Mouse (Mus musculus) Patski (cell line): ENCODE results near the gene Tmem258. TPM values are rescaled to one million over a fixed set of nuclear protein-coding genes. Genes with fewer than 3 reads are reported as not detected.

Experiments
- ATAC-seq: fragments of 100-300 bp; one replicate; pipeline ENCODE4 v1.8.0; 2021
- CTCF ChIA-PET: fragments of 350-600 bp; sonication (Branson Sonifier 250); formaldehyde crosslinking; loops from one replicate; lab custom pipeline; 2022; ENCODE audit warnings: inconsistent platforms; lab: Charles Lee
- POLR2A ChIA-PET: fragments of 350-600 bp; sonication (Branson Sonifier 250); formaldehyde crosslinking; loops from one replicate; lab custom pipeline; 2022; ENCODE audit warnings: antibody characterized with exemption, inconsistent platforms; lab: Charles Lee
- DNase-seq: peaks from one replicate; pipeline ENCODE4 v3.0.0-alpha.2; 2011; ENCODE audit warnings: low read depth, low spot score
- H3K27me3 ChIP-seq: fragments of 371-371 bp; one replicate; pipeline ENCODE4 v1.5.1; 2021
- CTCF ChIP-seq: fragments of 100-300 bp; IDR thresholded peaks from one replicate; pipeline ENCODE4 v1.5.1; 2021
- in situ Hi-C: fragments of 300-500 bp; cut with MboI; formaldehyde crosslinking; loops from 3 replicates; pipeline ENCODE4 v1.11.1; 2018; ENCODE audit warnings: low pct_unique_long_range_greater_than_20kb, mixed read lengths
- polyA plus RNA-seq: library from polyadenylated mRNA; unstranded; gene quantifications from one replicate; pipeline ENCODE4 v1.2.3, GENCODE M21; 2021

Gene Tmem258
- polyA plus RNA-seq, 1 experiment from 2014 or later: 211 TPM

DNA sequence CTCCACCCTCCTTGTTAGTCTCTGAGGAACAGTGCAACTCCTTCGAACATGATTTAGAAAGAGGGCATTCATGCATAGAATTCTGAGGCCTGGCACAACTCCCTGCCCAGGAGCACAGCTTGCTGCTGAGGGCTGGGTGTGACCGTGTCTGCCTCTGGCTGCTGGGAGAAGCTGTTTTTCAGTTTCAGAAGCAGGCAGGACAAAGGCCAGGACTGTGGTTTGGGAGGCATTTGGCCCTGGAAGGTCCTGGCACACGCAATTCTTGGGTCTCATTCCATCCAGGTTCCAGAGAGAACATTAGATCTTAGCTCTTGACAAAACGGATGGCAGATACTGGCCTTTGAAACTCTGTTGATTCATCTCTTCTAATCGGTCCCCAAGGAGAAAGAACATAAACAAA, 8.6 kb upstream of the Tmem258 start:
- ChIA-PET CTCF (interaction anchor here (0.9 to 6.4 kb wide), 6 partner anchors 11 to 195 kb away, joined by 3 to 46 read pairs (median 4); partner anchors contain the start of genes Best1, Fads1 and Rab3il1), POLR2A (interaction anchor here (0.6 to 1.4 kb wide), 5 partner anchors 12 to 152 kb away, joined by 3 to 4 read pairs (median 3); no protein-coding TSS in a partner anchor)
- H3K27me3 ChIP-seq: no peaks in the 10 kb centered on the region
- DNase-seq (peak; percentile 64), ATAC-seq (peak; percentile 81)
- in situ Hi-C loops: no loop called here
- no peak for TF ChIP-seq CTCF

DNA sequence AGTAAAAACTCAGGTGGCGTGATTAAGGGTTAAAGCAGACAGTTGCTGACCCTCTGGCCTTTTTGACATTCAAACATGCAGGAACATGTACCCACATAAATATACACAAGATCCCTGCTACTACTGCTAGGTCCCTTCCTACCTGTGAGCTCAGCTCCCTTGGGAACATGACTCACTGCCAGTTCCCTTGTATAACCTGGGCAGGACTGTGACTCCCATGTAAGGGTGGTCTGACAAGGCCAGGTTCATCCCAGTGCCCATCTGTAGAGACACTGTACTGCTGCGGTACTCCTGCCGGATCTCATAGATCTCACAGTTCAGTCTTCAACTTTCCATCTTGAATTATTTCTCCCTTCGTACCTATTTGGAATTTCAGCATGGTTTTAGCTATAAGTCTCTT, 6.7 kb upstream of the Tmem258 start:
- ATAC-seq (no peak), DNase-seq (no peak)
- H3K27me3 ChIP-seq: no peaks in the 10 kb centered on the region
- in situ Hi-C loops: no loop called here
- ChIA-PET CTCF (interaction anchor here (1.3 to 6.4 kb wide), 6 partner anchors 13 to 197 kb away, joined by 3 to 46 read pairs (median 18); partner anchors contain the start of genes Best1, Fads1 and Rab3il1), POLR2A (interaction anchor here (1.2 to 1.5 kb wide), 2 partner anchors 138 to 162 kb away, joined by 3 to 4 read pairs; no protein-coding TSS in a partner anchor)
- no peak for TF ChIP-seq CTCF

DNA sequence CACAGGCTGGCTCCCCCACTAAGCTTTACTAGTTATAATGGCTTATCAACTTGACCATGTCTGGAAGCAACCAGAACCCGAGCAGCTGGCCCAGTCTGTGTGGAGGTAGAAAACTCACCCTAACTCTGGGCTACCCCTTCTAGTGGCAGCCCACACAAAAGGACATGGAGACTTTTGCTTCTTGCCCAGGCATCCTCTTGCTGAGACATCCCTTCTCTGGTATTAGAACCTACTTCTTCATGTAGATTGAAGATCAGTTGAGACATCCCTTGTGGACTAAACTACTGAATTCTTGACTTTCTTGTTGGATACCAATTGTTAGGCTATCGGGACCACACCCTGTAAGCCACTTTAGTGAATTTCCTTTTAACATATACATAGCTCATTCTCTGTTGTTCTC, 5.5 kb upstream of the Tmem258 start:
- no peak for ATAC-seq
- POLR2A ChIA-PET: no interaction called here
- no peaks in the 10 kb centered on the region for H3K27me3 ChIP-seq
- no peak for DNase-seq
- CTCF ChIA-PET: interaction anchor here (0.6 to 6.4 kb wide), 19 partner anchors 9 to 277 kb away, joined by 3 to 46 read pairs (median 5); partner anchors contain the start of genes Best1, Fads1 and Rab3il1
- TF ChIP-seq CTCF: no peak
- in situ Hi-C loops: no loop called here

DNA sequence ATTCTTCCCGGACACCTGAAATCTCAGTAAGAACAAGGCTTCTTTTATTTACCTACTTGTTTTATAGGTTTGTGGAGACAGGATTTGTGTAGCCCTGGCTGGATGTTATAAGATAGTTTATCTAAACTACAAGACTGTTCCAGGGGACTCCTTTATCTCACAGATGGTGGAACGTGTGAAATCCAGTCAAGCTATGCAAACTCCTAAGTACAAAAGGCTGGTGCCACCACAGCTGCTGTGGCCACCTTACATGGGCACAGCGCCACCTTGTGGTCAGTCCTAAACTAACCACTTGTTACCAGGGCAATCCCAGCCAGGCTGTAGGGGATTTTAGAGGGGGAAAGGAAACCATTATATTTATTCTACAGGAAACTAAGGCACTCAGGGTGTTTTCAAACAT, 5.1 kb upstream of the Tmem258 start:
- in situ Hi-C loops: no loop called here
- DNase-seq: no peak
- POLR2A ChIA-PET: interaction anchor here (1.4 kb wide), 1 partner anchor 135 kb away, joined by 4 read pairs; no protein-coding TSS in a partner anchor
- no peaks in the 10 kb centered on the region for H3K27me3 ChIP-seq
- peak; percentile 97 for TF ChIP-seq CTCF
- ATAC-seq: no peak
- CTCF ChIA-PET: interaction anchor here (0.6 to 6.4 kb wide), 19 partner anchors 9 to 278 kb away, joined by 3 to 46 read pairs (median 5); partner anchors contain the start of genes Best1, Fads1 and Rab3il1

DNA sequence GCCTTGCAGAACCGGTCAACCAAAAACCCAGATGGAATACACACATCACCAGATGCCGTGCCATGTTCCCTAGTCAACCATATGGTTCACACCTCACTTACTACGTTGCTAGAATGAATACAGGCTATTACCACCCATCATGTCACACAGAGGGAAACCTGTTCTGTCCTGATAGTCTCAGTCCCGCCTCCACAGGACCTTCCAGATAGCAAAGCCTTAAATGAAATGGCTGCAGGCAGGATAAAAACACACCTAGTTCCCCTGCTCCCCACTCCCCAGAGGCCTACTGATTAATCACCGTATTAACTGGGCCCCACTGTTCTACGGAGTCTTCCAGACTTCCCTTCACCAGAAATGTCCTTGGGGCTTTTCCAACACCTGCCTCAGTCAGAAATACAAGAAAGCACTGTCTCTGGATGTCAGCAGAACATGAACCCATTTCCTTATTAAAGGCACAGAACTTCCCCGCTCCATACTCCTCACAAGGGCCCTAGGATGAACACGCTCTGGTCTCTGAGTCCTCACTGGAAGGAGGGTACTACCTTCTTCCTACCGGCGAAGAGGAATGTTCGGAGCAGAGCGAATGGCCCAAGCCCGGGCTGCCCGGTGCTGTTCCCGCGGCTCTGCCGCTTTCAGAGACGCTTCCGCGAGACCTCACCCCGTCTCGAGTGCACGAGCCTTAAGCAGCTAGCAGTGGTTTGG, 517 bp upstream of the Tmem258 start:
- POLR2A ChIA-PET: interaction anchor here (0.6 to 0.9 kb wide), 2 partner anchors 160 to 1331 kb away, joined by 3 to 4 read pairs; no protein-coding TSS in a partner anchor
- no peak for TF ChIP-seq CTCF
- CTCF ChIA-PET: no interaction called here
- in situ Hi-C loops: loop anchor here (5.0 kb wide), 2 partner anchors 201 to 286 kb away; partner anchors contain the start of genes Best1 and Rab3il1
- DNase-seq (no peak), ATAC-seq (no peak)
- H3K27me3 ChIP-seq: no peaks in the 10 kb centered on the region

DNA sequence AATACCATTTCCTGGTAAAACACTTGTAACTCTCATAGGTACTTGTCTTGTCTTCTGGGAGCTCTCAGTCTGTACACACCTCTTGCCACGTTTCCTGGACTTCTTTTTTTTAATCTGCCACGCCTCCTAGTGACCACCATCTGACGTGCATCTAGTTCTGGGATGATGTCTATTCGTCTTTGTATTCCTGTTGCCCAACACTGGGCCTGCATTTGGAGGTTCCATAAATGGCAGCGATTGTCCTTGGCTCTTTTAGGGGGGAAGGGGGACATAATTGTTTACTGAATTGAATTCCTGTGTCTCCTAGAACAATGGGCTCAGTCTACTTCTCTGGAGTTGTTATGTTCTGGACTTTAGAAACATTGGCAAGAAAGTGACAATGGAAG, 795 bp downstream of the Tmem258 start:
- ATAC-seq (peak; percentile 30), DNase-seq (no peak)
- in situ Hi-C loops: loop anchor here (5.0 kb wide), 2 partner anchors 202 to 287 kb away; partner anchors contain the start of genes Best1 and Rab3il1
- no peaks in the 10 kb centered on the region for H3K27me3 ChIP-seq
- no peak for TF ChIP-seq CTCF
- ChIA-PET CTCF (no interaction called here), POLR2A (no interaction called here)

DNA sequence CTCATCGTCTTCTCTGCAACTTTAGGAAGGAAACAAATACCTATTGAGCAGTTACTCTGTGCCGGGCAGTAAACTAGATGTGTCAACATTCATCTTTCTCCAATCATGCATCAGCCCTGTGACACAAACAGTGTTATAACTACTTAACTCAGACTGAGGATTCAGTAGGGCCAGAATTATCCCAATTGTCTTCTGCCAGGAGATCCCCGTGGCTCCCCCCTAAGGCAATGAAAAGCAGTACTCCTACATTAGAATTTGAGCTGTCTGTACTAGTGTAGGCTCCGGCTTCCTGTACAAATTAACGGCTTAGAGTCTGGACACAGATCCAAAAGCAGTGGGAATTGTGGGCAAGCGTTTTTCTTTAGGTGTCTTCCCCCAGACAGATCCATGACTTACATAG, 1.2 kb downstream of the Tmem258 start:
- DNase-seq (no peak), ATAC-seq (no peak)
- ChIA-PET CTCF (interaction anchor here (1.0 kb wide), 2 partner anchors 12 to 205 kb away, joined by 3 read pairs; no protein-coding TSS in a partner anchor), POLR2A (no interaction called here)
- H3K27me3 ChIP-seq: no peaks in the 10 kb centered on the region
- no peak for TF ChIP-seq CTCF
- in situ Hi-C loops: no loop called here

DNA sequence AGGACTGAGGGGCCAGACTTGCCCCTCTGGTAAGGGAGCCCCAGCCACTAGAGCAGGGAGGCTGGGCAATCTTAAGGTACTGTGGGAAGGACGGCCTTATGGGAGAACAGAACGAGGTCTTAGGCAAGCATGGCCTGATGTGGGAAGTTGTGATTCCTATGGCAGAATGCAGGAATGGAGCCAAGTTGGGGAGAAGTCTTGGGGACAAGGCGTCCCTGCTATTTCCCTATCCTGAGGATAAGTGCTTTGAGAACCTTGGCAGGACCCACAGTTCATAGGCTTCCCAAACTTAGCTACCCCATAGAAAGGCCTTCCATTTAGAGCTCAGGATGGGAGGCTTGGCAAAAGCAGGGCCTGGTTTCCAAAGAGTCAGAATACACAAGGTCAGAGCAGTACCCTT, 5.0 kb downstream of the Tmem258 start:
- in situ Hi-C loops: no loop called here
- no peak for ATAC-seq
- CTCF ChIA-PET: interaction anchor here (1.3 to 3.2 kb wide), 5 partner anchors 9 to 208 kb away, joined by 3 to 17 read pairs (median 6); no protein-coding TSS in a partner anchor
- POLR2A ChIA-PET: interaction anchor here (1.3 kb wide), 1 partner anchor 12 kb away, joined by 4 read pairs; no protein-coding TSS in a partner anchor
- no peak for TF ChIP-seq CTCF
- no peaks in the 10 kb centered on the region for H3K27me3 ChIP-seq
- no peak for DNase-seq

DNA sequence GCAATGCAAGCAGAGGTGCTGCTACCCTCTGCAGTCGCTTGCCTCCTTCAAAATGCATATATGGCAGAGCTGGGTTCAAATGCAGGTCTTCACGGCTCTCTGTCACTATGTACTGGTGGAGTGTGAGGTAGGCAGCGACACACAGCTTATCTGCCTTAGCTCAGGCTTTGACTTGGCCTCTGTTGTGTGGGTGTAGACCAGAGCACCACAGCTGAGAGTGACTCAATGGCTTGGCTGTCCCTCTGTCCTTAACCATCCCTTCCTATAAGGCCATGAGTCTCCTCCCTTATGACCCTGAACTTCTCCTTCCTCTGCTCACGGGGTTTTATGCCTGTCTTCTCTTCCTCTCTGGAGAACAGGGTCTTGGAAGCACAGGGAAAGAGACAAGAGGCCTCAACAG, 7.1 kb downstream of the Tmem258 start:
- no peak for TF ChIP-seq CTCF
- in situ Hi-C loops: no loop called here
- ChIA-PET POLR2A (no interaction called here), CTCF (interaction anchor here (1.2 to 2.2 kb wide), 2 partner anchors 8 to 210 kb away, joined by 3 to 7 read pairs; partner anchors contain the start of genes Best1 and Rab3il1)
- H3K27me3 ChIP-seq: no peaks in the 10 kb centered on the region
- DNase-seq: no peak
- ATAC-seq: no peak

DNA sequence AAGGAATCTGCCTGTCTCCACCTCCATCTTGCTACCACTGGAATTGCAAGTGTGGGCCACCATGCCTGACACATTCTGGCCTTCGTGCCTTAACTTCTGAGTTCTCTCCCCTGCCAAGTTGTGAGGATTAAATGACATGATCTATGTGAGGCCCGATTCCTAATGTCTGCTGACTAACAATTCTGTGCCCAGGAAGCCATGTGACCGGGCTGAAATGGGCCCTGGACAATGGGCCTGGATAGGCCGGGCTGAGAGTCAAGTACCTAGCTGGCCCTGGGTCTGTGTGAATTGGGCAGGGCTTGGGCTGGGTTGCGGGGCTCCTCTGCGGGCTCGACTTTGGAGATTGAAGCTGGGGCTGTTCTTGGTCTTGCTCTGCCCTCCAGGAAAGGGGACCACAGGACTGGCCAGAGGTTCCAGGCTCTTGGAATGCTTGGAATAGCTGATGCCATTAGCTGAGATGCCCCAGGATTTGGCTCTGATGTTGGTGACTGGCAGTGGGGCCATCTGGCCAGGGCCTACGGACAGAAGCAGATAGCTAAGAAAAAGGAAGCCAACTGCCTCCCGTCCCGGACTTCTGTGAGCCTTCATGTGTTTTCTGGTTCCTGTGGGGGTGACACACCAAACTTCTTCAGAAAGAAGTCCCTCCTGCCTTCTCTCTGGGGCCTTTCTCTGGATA, 10.1 kb downstream of the Tmem258 start:
- in situ Hi-C loops: no loop called here
- DNase-seq (no peak), ATAC-seq (no peak)
- CTCF ChIA-PET: interaction anchor here (0.9 kb wide), 1 partner anchor 8 kb away, joined by 3 read pairs; no protein-coding TSS in a partner anchor
- H3K27me3 ChIP-seq: peaks cover 7% of the 10 kb centered on the region
- TF ChIP-seq CTCF: no peak
- POLR2A ChIA-PET: interaction anchor here (1.2 kb wide), 1 partner anchor 29 kb away, joined by 3 read pairs; no protein-coding TSS in a partner anchor
